Mouse (Mus musculus) thymus, postnatal 10 days (tissue): ENCODE data around the gene Gm5797.
A peak's percentile ranks its signal among the peaks of the same experiment; 100 is the strongest.
"Not testable (repeated sequence)": the region's sequence is repeated elsewhere in the genome, so short reads cannot be mapped to it uniquely, and the experiment has no call there.

Experiments
- DNase-seq, 2 experiments: peaks; one replicate each; pipeline ENCODE4 v3.0.0; 2021; ENCODE audit warnings: low spot score in 2 of 2

Gene Gm5797

GRCm38 (mm10) chr14:7332295-7332694 lies at the start of gene Gm5797:
Gene Gm5797, minus strand, starts transcription at chr14:7332395.
- not testable (repeated sequence) for DNase-seq

GRCm38 (mm10) chr14:7365034-7365433 lies 32.8 kb upstream of the Gm5797 start, which contains the start of gene Gm8374:
Gene Gm8374, minus strand, starts transcription at chr14:7365134.
- DNase-seq, result not testable (repeated sequence)

GRCm38 (mm10) chr14:7315093-7315492 lies 17.1 kb downstream of the Gm5797 start:
- DNase-seq, result peak; percentile 20 to 23

- peak in 1 of 2 experiments; percentile 3 for DNase-seq
Observed at GRCm38 (mm10) chr14:7314661-7315060, 17.5 kb downstream of the Gm5797 start, which contains the start of gene Gm3739. Gene Gm3739, minus strand, starts transcription at chr14:7315049.
